Mouse (Mus musculus): ENCODE data around the gene Plcd4.

Gene Plcd4

GRCm38 (mm10) chr1:74600501-74601266, 58.0 kb downstream of the Plcd4 start:
- no peak for DNase-seq

GRCm38 (mm10) chr1:74601267-74601962, 58.7 kb downstream of the Plcd4 start, which contains the start of the genes Rnf25 and Stk36:
Rnf25 (minus strand) TSS chr1:74601397.
Stk36 (plus strand) TSS chr1:74601445.
- DNase-seq: peak; percentile 90

All from kidney, postnatal 14 days (tissue).